Mouse (Mus musculus) liver, adult 2 months (tissue): ENCODE measurements around the gene Nipal1. TPM values are rescaled to one million over a fixed set of nuclear protein-coding genes. Genes with fewer than 3 reads are reported as not detected.
A peak's percentile ranks its signal among the peaks of the same experiment; 100 is the strongest.

Source experiments
- DNase-seq: peaks from one replicate; pipeline ENCODE4 v3.0.0-alpha.2; 2011; ENCODE audit warnings: low read depth, low spot score; ENCODE audit errors: extremely low read depth
- H3K27ac ChIP-seq: fragments of 200-500 bp; replicated peaks from 2 replicates; pipeline ENCODE4 v1.5.1; 2012; ENCODE audit warnings: low read depth, mild to moderate bottlenecking, control low read depth, inconsistent platforms, low read length; ENCODE audit not compliant: insufficient read depth
- H3K27me3 ChIP-seq: fragments of 200-500 bp; 2 replicates; pipeline ENCODE4 v1.6.1; 2012; ENCODE audit warnings: mild to moderate bottlenecking, moderate library complexity, low read length, inconsistent platforms; ENCODE audit not compliant: control insufficient read depth, insufficient read depth
- H3K36me3 ChIP-seq: fragments of 200-500 bp; 2 replicates; pipeline ENCODE4 v1.6.1; 2012; ENCODE audit warnings: low read length, inconsistent platforms; ENCODE audit not compliant: control insufficient read depth, insufficient read depth
- H3K4me1 ChIP-seq: fragments of 200-500 bp; 2 replicates; pipeline ENCODE4 v1.6.1; 2011; ENCODE audit warnings: low read length; ENCODE audit not compliant: control insufficient read depth, insufficient read depth
- H3K4me3 ChIP-seq: fragments of 200-500 bp; 2 replicates; pipeline ENCODE4 v1.5.1; 2011; ENCODE audit warnings: low read depth, mild to moderate bottlenecking, control low read depth, low read length, moderate library complexity; ENCODE audit not compliant: insufficient read depth
- H3K79me2 ChIP-seq: fragments of 200-500 bp; 2 replicates; pipeline ENCODE4 v1.6.1; 2012; ENCODE audit warnings: inconsistent platforms, mild to moderate bottlenecking, low read length, moderate library complexity; ENCODE audit not compliant: control insufficient read depth, insufficient read depth
- H3K9ac ChIP-seq: fragments of 200-500 bp; 2 replicates; pipeline ENCODE4 v1.6.1; 2012; ENCODE audit warnings: low read depth, mild to moderate bottlenecking, control low read depth, inconsistent platforms, low read length
- CTCF ChIP-seq: fragments of 200-500 bp; IDR thresholded peaks from 2 replicates; pipeline ENCODE4 v1.5.1; 2011; ENCODE audit warnings: low read depth, low read length, control low read depth
- POLR2A ChIP-seq: fragments of 200-500 bp; IDR thresholded peaks from 2 replicates; pipeline ENCODE4 v1.6.1; 2011; ENCODE audit warnings: low read length, control low read depth; ENCODE audit not compliant: insufficient read depth; ENCODE audit errors: extremely low read depth
- WGBS: fragments of 180-500 bp; shearing (Covaris S2); methylation state at CpG from one replicate; pipeline ENCODE4 v1.1.7; 2018; 5-methylcytosine and 5-hydroxymethylcytosine counted together
- polyA plus RNA-seq: library from polyadenylated mRNA; depleted of rRNA; stranded (reverse); fragments of >200 nt; gene quantifications from 2 replicates; pipeline ENCODE4 v1.2.3, GENCODE M21; 2012
- total RNA-seq: library from RNA; depleted of rRNA; stranded (reverse); fragments of >200 nt; gene quantifications from 2 replicates; pipeline ENCODE4 v1.2.3, GENCODE M21; 2014

The Nipal1 gene
- total and polyA plus RNA-seq, 2 experiments: 3.0 to 22.1 TPM

- no peak for TF ChIP-seq POLR2A
- no peak for TF ChIP-seq CTCF
- H3K27ac ChIP-seq: no peak overlapping the region
- no peaks in the 10 kb centered on the region for H3K4me1 ChIP-seq
Measured at GRCm38 (mm10) chr5:72702202-72702601, 54.6 kb downstream of the Nipal1 start.

GRCm38 (mm10) chr5:72706095-72706494, 58.5 kb downstream of the Nipal1 start:
- no peak overlapping the region for H3K27ac ChIP-seq
- WGBS: 73% methylated on average over 10 of the region's 10 CpGs
- TF ChIP-seq CTCF: no peak
- no peak for TF ChIP-seq POLR2A
- H3K4me3 ChIP-seq: no peak overlapping the region
- no peaks in the 10 kb centered on the region for H3K36me3 ChIP-seq
- H3K9ac ChIP-seq: no peak overlapping the region
- no peak for DNase-seq
- H3K27me3 ChIP-seq: no peaks in the 10 kb centered on the region
- H3K4me1 ChIP-seq: no peaks in the 10 kb centered on the region
- no peaks in the 10 kb centered on the region for H3K79me2 ChIP-seq

More at GRCm38 (mm10) chr5:72702202-72702601, 54.6 kb downstream of the Nipal1 start:
- Histone ChIP-seq H3K4me3 (no peak overlapping the region), H3K27me3 (no peaks in the 10 kb centered on the region), H3K36me3 (no peaks in the 10 kb centered on the region), H3K79me2 (no peaks in the 10 kb centered on the region), H3K9ac (no peak overlapping the region)
- no peak for DNase-seq

GRCm38 (mm10) chr5:72706722-72707121, 59.1 kb downstream of the Nipal1 start:
- DNase-seq: no peak
- no peaks in the 10 kb centered on the region for H3K36me3 ChIP-seq
- H3K79me2 ChIP-seq: no peaks in the 10 kb centered on the region
- no peak overlapping the region for H3K4me3 ChIP-seq
- 78% methylated on average over 10 of the region's 10 CpGs for WGBS
- H3K27ac ChIP-seq: no peak overlapping the region
- H3K27me3 ChIP-seq: no peaks in the 10 kb centered on the region
- no peak overlapping the region for H3K9ac ChIP-seq
- TF ChIP-seq POLR2A: no peak
- H3K4me1 ChIP-seq: no peaks in the 10 kb centered on the region

GRCm38 (mm10) chr5:72709451-72709850, 61.9 kb downstream of the Nipal1 start:
- no peak overlapping the region for H3K27ac ChIP-seq
- H3K4me3 ChIP-seq: no peak overlapping the region
- no peaks in the 10 kb centered on the region for H3K36me3 ChIP-seq
- H3K9ac ChIP-seq: no peak overlapping the region
- no peak for TF ChIP-seq CTCF
- TF ChIP-seq POLR2A: no peak
- no peaks in the 10 kb centered on the region for H3K27me3 ChIP-seq
- no peaks in the 10 kb centered on the region for H3K79me2 ChIP-seq
- no peak for DNase-seq
- H3K4me1 ChIP-seq: no peaks in the 10 kb centered on the region
- WGBS: 84% methylated on average over 13 of the region's 13 CpGs

- H3K27me3 ChIP-seq: no peaks in the 10 kb centered on the region
- no peak for TF ChIP-seq POLR2A
- no peak for TF ChIP-seq CTCF
- DNase-seq: no peak
Measured at GRCm38 (mm10) chr5:72709976-72710375, 62.4 kb downstream of the Nipal1 start.

DNA sequence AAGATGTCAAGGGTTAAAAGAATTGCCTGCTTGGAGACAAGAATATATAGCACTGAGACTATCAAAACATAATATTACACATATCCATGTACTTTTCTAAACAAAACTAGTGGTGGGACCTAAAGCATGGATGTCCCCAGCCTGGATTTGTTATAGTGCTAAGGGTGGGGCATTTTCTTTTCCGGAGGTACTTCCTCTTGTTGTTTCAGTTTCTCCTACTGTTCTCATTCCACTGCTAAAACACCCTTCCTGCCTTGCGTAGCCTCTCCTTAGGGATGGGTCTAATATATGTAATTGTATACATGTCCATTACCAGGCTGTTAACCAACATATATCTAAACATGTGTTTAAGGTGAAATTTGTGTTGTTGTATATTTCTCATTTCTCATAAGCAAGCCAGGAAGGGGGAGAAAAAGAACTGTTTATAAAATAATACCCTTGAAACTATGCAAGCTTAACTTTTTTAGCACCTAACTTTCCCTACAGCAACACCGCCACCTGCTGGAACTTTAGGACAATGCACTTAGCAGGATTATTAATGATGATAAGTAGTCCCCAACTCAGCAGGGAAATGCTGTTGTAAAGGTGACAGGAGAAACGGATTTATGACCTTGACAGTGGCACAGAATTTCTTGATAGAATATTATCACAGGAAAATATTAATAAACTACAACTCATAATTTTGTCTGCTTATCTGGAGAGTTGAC, 63.1 kb downstream of the Nipal1 start:
- peak; percentile 64 for TF ChIP-seq CTCF
- TF ChIP-seq POLR2A: no peak
- H3K9ac ChIP-seq: no peak overlapping the region
- no peaks in the 10 kb centered on the region for H3K36me3 ChIP-seq
- no peak overlapping the region for H3K4me3 ChIP-seq
- no peaks in the 10 kb centered on the region for H3K79me2 ChIP-seq
- no peaks in the 10 kb centered on the region for H3K27me3 ChIP-seq
- 31% methylated on average over 4 of the region's 4 CpGs for WGBS
- peak; percentile 43 for DNase-seq
- H3K4me1 ChIP-seq: no peaks in the 10 kb centered on the region
- H3K27ac ChIP-seq: no peak overlapping the region

More at GRCm38 (mm10) chr5:72709976-72710375, 62.4 kb downstream of the Nipal1 start:
- 79% methylated on average over 9 of the region's 9 CpGs for WGBS
- Histone ChIP-seq H3K4me1 (no peaks in the 10 kb centered on the region), H3K36me3 (no peaks in the 10 kb centered on the region), H3K9ac (no peak overlapping the region), H3K27ac (no peak overlapping the region), H3K4me3 (no peak overlapping the region), H3K79me2 (no peaks in the 10 kb centered on the region)
